Mouse (Mus musculus) CH12.LX (cell line): ENCODE results near the gene Kif17. TPM values are rescaled to one million over a fixed set of nuclear protein-coding genes. Genes with fewer than 3 reads are reported as not detected.

Experiments
- DNase-seq: peaks from one replicate; pipeline ENCODE4 v3.0.0-alpha.2; 2013; ENCODE audit errors: extremely low read depth
- H3K27ac ChIP-seq: 2 replicates; pipeline ENCODE4 v1.5.1; 2012; ENCODE audit warnings: low read depth, mild to moderate bottlenecking, control low read depth, moderate library complexity; ENCODE audit not compliant: insufficient read depth
- H3K27me3 ChIP-seq: replicated peaks from 2 replicates; pipeline ENCODE3; 2012; ENCODE audit warnings: inconsistent platforms
- H3K36me3 ChIP-seq, 2 experiments: replicated peaks in 1 of 2; 2 replicates each; pipeline versions ENCODE3 to v1.6.1; 2012; ENCODE audit warnings: inconsistent platforms in 1 of 2, low read length in 1 of 2, mild to moderate bottlenecking in 1 of 2, mixed read lengths in 1 of 2, moderate library complexity in 1 of 2; ENCODE audit not compliant: control insufficient read depth in 1 of 2, insufficient read depth in 1 of 2
- H3K4me1 ChIP-seq, 2 experiments: 2 replicates each; pipeline ENCODE4 v1.6.1; 2012; ENCODE audit warnings: inconsistent platforms in 1 of 2, moderate library complexity in 1 of 2; ENCODE audit not compliant: insufficient read depth in 2 of 2, control insufficient read depth in 1 of 2
- H3K4me2 ChIP-seq: 2 replicates; pipeline ENCODE4 v1.6.1; 2012; ENCODE audit warnings: low read depth, mild to moderate bottlenecking, control low read depth; ENCODE audit not compliant: poor library complexity, insufficient read depth, severe bottlenecking
- H3K4me3 ChIP-seq, 3 experiments: fragments of 150-350 bp in 1 of 3; sonication (generic) in 1 of 3; replicated peaks in 1 of 3; 2 replicates each; pipeline versions ENCODE3 to v1.5.1; 2011 to 2012; ENCODE audit warnings: low read depth in 2 of 3, low read length in 2 of 3, mild to moderate bottlenecking in 2 of 3, moderate library complexity in 2 of 3, control low read depth in 1 of 3, improper control_type of control experiment in 1 of 3, inconsistent platforms in 1 of 3, mixed read lengths in 1 of 3; ENCODE audit not compliant: poor library complexity in 1 of 3
- H3K79me2 ChIP-seq: replicated peaks from 2 replicates; pipeline ENCODE4 v1.6.1; 2012; ENCODE audit warnings: mild to moderate bottlenecking, moderate library complexity; ENCODE audit not compliant: control insufficient read depth, poor library complexity, insufficient read depth, severe bottlenecking; ENCODE audit errors: extremely low read depth
- H3K9ac ChIP-seq: 2 replicates; pipeline ENCODE4 v1.6.1; 2012; ENCODE audit warnings: low read depth, mild to moderate bottlenecking, control low read depth, moderate library complexity; ENCODE audit not compliant: insufficient read depth
- H3K9me3 ChIP-seq: replicated peaks from 2 replicates; pipeline ENCODE3; 2012; ENCODE audit warnings: low read length, inconsistent platforms, mixed read lengths
- BHLHE40 ChIP-seq: IDR thresholded peaks from 2 replicates; pipeline ENCODE4 v1.6.1; 2011; ENCODE audit warnings: mild to moderate bottlenecking, low read depth, low read length, improper control_type of control experiment
- CHD1 ChIP-seq: IDR thresholded peaks from 2 replicates; pipeline ENCODE4 v1.6.1; 2012; ENCODE audit warnings: low read depth, low read length, improper control_type of control experiment, inconsistent platforms
- E2F4 ChIP-seq: IDR thresholded peaks from 2 replicates; pipeline ENCODE4 v1.6.1; 2011; ENCODE audit warnings: low read depth, low read length, improper control_type of control experiment; ENCODE audit not compliant: insufficient replicate concordance
- ELF1 ChIP-seq: IDR thresholded peaks from 2 replicates; pipeline ENCODE4 v1.6.1; 2014; ENCODE audit warnings: low read depth, mild to moderate bottlenecking, inconsistent platforms, low read length, improper control_type of control experiment
- EP300 ChIP-seq: IDR thresholded peaks from 2 replicates; pipeline ENCODE4 v1.6.1; 2011; ENCODE audit warnings: low read length, improper control_type of control experiment
- GABPA ChIP-seq: IDR thresholded peaks from 2 replicates; pipeline ENCODE4 v1.6.1; 2012; ENCODE audit warnings: low read depth, low read length, improper control_type of control experiment, inconsistent platforms; ENCODE audit not compliant: insufficient replicate concordance
- HCFC1 ChIP-seq: IDR thresholded peaks from 2 replicates; pipeline ENCODE4 v1.6.1; 2012; ENCODE audit warnings: low read depth, mild to moderate bottlenecking, inconsistent platforms, low read length, improper control_type of control experiment
- IRF4 ChIP-seq: IDR thresholded peaks from 2 replicates; pipeline ENCODE4 v1.6.1; 2014; ENCODE audit warnings: low read depth, mild to moderate bottlenecking, inconsistent platforms, low read length, improper control_type of control experiment
- JUN ChIP-seq: IDR thresholded peaks from 2 replicates; pipeline ENCODE4 v1.6.1; 2011; ENCODE audit warnings: low read depth, mild to moderate bottlenecking, low read length, improper control_type of control experiment, moderate library complexity; ENCODE audit not compliant: insufficient read depth
- KAT2A ChIP-seq: IDR thresholded peaks from 2 replicates; pipeline ENCODE4 v1.6.1; 2012; ENCODE audit warnings: low read length, improper control_type of control experiment, inconsistent platforms; ENCODE audit not compliant: insufficient replicate concordance
- MAX ChIP-seq: IDR thresholded peaks from 2 replicates; pipeline ENCODE4 v1.6.1; 2011; ENCODE audit warnings: low read length, improper control_type of control experiment
- MAZ ChIP-seq: IDR thresholded peaks from 2 replicates; pipeline ENCODE4 v1.6.1; 2012; ENCODE audit warnings: low read depth, mild to moderate bottlenecking, inconsistent platforms, low read length, improper control_type of control experiment, moderate library complexity
- MEF2A ChIP-seq: IDR thresholded peaks from 2 replicates; pipeline ENCODE4 v1.6.1; 2014; ENCODE audit warnings: low read depth, mild to moderate bottlenecking, inconsistent platforms, low read length, improper control_type of control experiment, borderline replicate concordance
- MXI1 ChIP-seq: IDR thresholded peaks from 2 replicates; pipeline ENCODE4 v1.6.1; 2011; ENCODE audit warnings: mild to moderate bottlenecking, low read depth, low read length, improper control_type of control experiment
- MYC ChIP-seq: IDR thresholded peaks from 2 replicates; pipeline ENCODE4 v1.6.1; 2011; ENCODE audit warnings: low read depth, mild to moderate bottlenecking, improper control_type of control experiment, low read length
- PAX5 ChIP-seq: IDR thresholded peaks from 2 replicates; pipeline ENCODE4 v1.6.1; 2012; ENCODE audit warnings: low read length, inconsistent platforms, mixed read lengths
- POLR2A ChIP-seq: IDR thresholded peaks from 2 replicates; pipeline ENCODE4 v1.6.1; 2011; ENCODE audit warnings: low read depth, mild to moderate bottlenecking, improper control_type of control experiment, low read length
- POLR2AphosphoS2 ChIP-seq: IDR thresholded peaks from 2 replicates; pipeline ENCODE4 v1.6.1; 2011; ENCODE audit warnings: low read depth, low read length, improper control_type of control experiment
- RAD21 ChIP-seq: IDR thresholded peaks from 2 replicates; pipeline ENCODE4 v1.6.1; 2011; ENCODE audit warnings: low read depth, mild to moderate bottlenecking, low read length, improper control_type of control experiment, moderate library complexity
- SMC3 ChIP-seq: IDR thresholded peaks from 2 replicates; pipeline ENCODE4 v1.6.1; 2011; ENCODE audit warnings: low read depth, low read length, improper control_type of control experiment
- TCF12 ChIP-seq: IDR thresholded peaks from 2 replicates; pipeline ENCODE4 v1.6.1; 2014; ENCODE audit warnings: low read depth, mild to moderate bottlenecking, inconsistent platforms, low read length, improper control_type of control experiment
- UBTF ChIP-seq: IDR thresholded peaks from 2 replicates; pipeline ENCODE4 v1.6.1; 2012; ENCODE audit warnings: low read depth, mild to moderate bottlenecking, inconsistent platforms, low read length, improper control_type of control experiment, moderate library complexity
- ZMIZ1 ChIP-seq: IDR thresholded peaks from 2 replicates; pipeline ENCODE4 v1.6.1; 2012; ENCODE audit warnings: low read depth, mild to moderate bottlenecking, inconsistent platforms, low read length, improper control_type of control experiment
- ZNF384 ChIP-seq: IDR thresholded peaks from 2 replicates; pipeline ENCODE4 v1.6.1; 2012; ENCODE audit warnings: low read depth, low read length, improper control_type of control experiment, inconsistent platforms
- dilution Hi-C: fragments of 300-500 bp; cut with MboI; formaldehyde crosslinking; loops from 2 replicates; pipeline ENCODE4 v1.14.3; 2020; ENCODE audit warnings: low sequenced_read_pairs; ENCODE audit not compliant: extremely low pct_unique_long_range_greater_than_20kb, extremely low pct_ligation_motif_present
- in situ Hi-C: fragments of 300-500 bp; cut with MboI; formaldehyde crosslinking; loops from 3 replicates; pipeline ENCODE4 v1.14.3; 2019; ENCODE audit warnings: low sequenced_read_pairs, low pct_ligation_motif_present, low pct_unique_long_range_greater_than_20kb, mixed read lengths
- polyA plus RNA-seq: library from polyadenylated mRNA; unstranded; fragments of >175 nt; gene quantifications from 2 replicates; pipeline ENCODE4 v1.2.1, GENCODE M21; 2012; ENCODE audit warnings: low read depth; ENCODE audit not compliant: insufficient read length
- total RNA-seq, 2 experiments: library from RNA; depleted of rRNA; stranded (reverse); fragments of 300-350 nt in 1 of 2; fragments of >200 nt in 1 of 2; gene quantifications; 2 replicates each; pipeline ENCODE4 v1.2.3; 2012 to 2014

Kif17 gene
- total and polyA plus RNA-seq, 3 experiments, result 0.17 to 1.5 (median 0.55) TPM

DNA sequence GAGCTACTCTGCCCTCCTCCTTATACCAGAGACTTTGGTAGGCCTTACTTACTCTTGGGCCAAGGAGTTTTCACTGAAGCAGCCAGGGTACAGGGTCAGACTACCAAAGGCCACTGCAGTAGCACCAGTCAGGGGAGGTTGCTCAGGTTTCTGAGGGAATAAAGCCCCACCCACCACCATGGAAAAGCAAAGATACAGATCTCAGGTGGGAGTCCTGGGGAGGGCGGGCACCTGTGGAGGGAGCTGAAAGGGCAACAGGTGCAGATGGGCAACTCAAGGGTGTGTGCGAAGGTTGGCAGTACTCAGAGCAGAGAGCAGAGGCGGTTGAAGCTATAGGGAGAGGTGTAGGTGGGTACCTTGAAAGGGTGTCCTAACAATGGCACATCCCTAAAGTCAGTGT, 52.8 kb downstream of the Kif17 start:
- in situ Hi-C loops, result loop anchor here (25.0 kb wide), 1 partner anchor 341 kb away; no protein-coding TSS in a partner anchor
- dilution Hi-C loops, result no loop called here
- Histone ChIP-seq H3K9me3 (peaks cover 5% of the 10 kb centered on the region), H3K4me1 (peaks cover 4 to 35% of the 10 kb centered on the region in 2 experiments), H3K36me3 (peaks cover 10 to 21% of the 10 kb centered on the region in 2 experiments), H3K9ac (no peak overlapping the region), H3K79me2 (peaks cover 21% of the 10 kb centered on the region), H3K27ac (no peak overlapping the region), H3K27me3 (peaks cover 5% of the 10 kb centered on the region), H3K4me3 (no peak overlapping the region), H3K4me2 (no peak overlapping the region)
- no peak for TF ChIP-seq E2F4
- no peak for TF ChIP-seq JUN
- TF ChIP-seq PAX5, result no peak
- TF ChIP-seq POLR2A, result no peak
- TF ChIP-seq POLR2AphosphoS2, result no peak
- no peak for TF ChIP-seq BHLHE40
- no peak for TF ChIP-seq CHD1
- no peak for TF ChIP-seq MAZ
- TF ChIP-seq RAD21, result no peak
- DNase-seq, result no peak

GRCm38 (mm10) chr4:138303742-138304141, 53.5 kb downstream of the Kif17 start:
- Histone ChIP-seq H3K27me3 (no peaks in the 10 kb centered on the region), H3K4me3 (peak overlapping the region; percentile 68 to 100 (median 94)), H3K4me2 (peak overlapping the region; percentile 46), H3K27ac (0 out of 2 replicates have a peak overlapping the region, but pooled peaks have one; percentile 18), H3K36me3 (peaks cover 13 to 29% of the 10 kb centered on the region in 2 experiments), H3K9ac (peak overlapping the region; percentile 86), H3K79me2 (peaks cover 21% of the 10 kb centered on the region), H3K4me1 (peaks cover 4 to 35% of the 10 kb centered on the region in 2 experiments), H3K9me3 (peaks cover 5% of the 10 kb centered on the region)
- dilution Hi-C loops (no loop called here), in situ Hi-C loops (loop anchor here (25.0 kb wide), 1 partner anchor 341 kb away; no protein-coding TSS in a partner anchor)
- DNase-seq, result peak; percentile 42
- TF ChIP-seq GABPA (no peak), MEF2A (no peak), E2F4 (no peak), KAT2A (no peak), ZNF384 (no peak), HCFC1 (no peak), IRF4 (peak; percentile 60), MXI1 (peak; percentile 14; the same call in 1 of the 2 replicates), EP300 (no peak), CHD1 (no peak), MYC (0 out of 2 replicates have a peak, but pooled peaks have one; percentile 27), ZMIZ1 (no peak), ELF1 (no peak), MAX (peak; percentile 41; the same call in 1 of the 2 replicates), PAX5 (no peak), UBTF (0 out of 2 replicates have a peak, but pooled peaks have one; percentile 53), POLR2A (no peak), TCF12 (peak; percentile 28; the same call in 1 of the 2 replicates), SMC3 (no peak)
